Mouse (Mus musculus): ENCODE measurements around the gene Ccno. TPM values are rescaled to one million over a fixed set of nuclear protein-coding genes. Genes with fewer than 3 reads are reported as not detected.

The Ccno gene
- polyA plus RNA-seq, 1 experiment from 2014 or later = 5.3 TPM

GRCm38 (mm10) chr13:113021521-113021920, 33.9 kb downstream of the Ccno start:
- ATAC-seq (replicated peaks; ENCODE audit: low FRiP score) = no peak
- no peak overlapping the region for H3K9ac ChIP-seq (ENCODE audit: low read length)

GRCm38 (mm10) chr13:113022467-113022866, 34.9 kb downstream of the Ccno start:
- Histone ChIP-seq H3K27ac (ENCODE audit: low read depth, low read length) (no peak overlapping the region), H3K9ac (ENCODE audit: low read length) (no peak overlapping the region), H3K4me2 (ENCODE audit: low read depth, low read length, severe bottlenecking) (no peak overlapping the region), H3K27me3 (ENCODE audit: control insufficient read depth, insufficient read depth, low read length) (no peaks in the 10 kb centered on the region), H3K36me3 (ENCODE audit: control insufficient read depth, insufficient read depth, low read length) (no peaks in the 10 kb centered on the region), H3K9me3 (ENCODE audit: control insufficient read depth, low read length) (no peaks in the 10 kb centered on the region), H3K4me1 (replicated peaks; ENCODE audit: control insufficient read depth, insufficient read depth, low read length) (no peaks in the 10 kb centered on the region), H3K4me3 (ENCODE audit: low read depth, low read length) (no peak overlapping the region)
- no peak for ATAC-seq (replicated peaks; ENCODE audit: low FRiP score)
- no peak for DNase-seq (ENCODE audit: low spot score)
- WGBS = 71% methylated on average over 8 of the region's 8 CpGs

More at GRCm38 (mm10) chr13:113021521-113021920, 33.9 kb downstream of the Ccno start:
- 75% methylated on average over 2 of the region's 2 CpGs for WGBS
- no peaks in the 10 kb centered on the region for H3K27me3 ChIP-seq (ENCODE audit: control insufficient read depth, insufficient read depth, low read length)
- no peak overlapping the region for H3K4me2 ChIP-seq (ENCODE audit: low read depth, low read length, severe bottlenecking)
- no peaks in the 10 kb centered on the region for H3K4me1 ChIP-seq (replicated peaks; ENCODE audit: control insufficient read depth, insufficient read depth, low read length)
- H3K36me3 ChIP-seq (ENCODE audit: control insufficient read depth, insufficient read depth, low read length) = no peaks in the 10 kb centered on the region
- DNase-seq (ENCODE audit: low spot score) = no peak
- no peaks in the 10 kb centered on the region for H3K9me3 ChIP-seq (ENCODE audit: control insufficient read depth, low read length)
- H3K4me3 ChIP-seq (ENCODE audit: low read depth, low read length) = no peak overlapping the region
- no peak overlapping the region for H3K27ac ChIP-seq (ENCODE audit: low read depth, low read length)

GRCm38 (mm10) chr13:113023274-113024143, 35.9 kb downstream of the Ccno start:
- Histone ChIP-seq H3K27me3 (ENCODE audit: control insufficient read depth, insufficient read depth, low read length) (no peaks in the 10 kb centered on the region), H3K27ac (ENCODE audit: low read depth, low read length) (no peak overlapping the region), H3K4me1 (replicated peaks; ENCODE audit: control insufficient read depth, insufficient read depth, low read length) (no peaks in the 10 kb centered on the region), H3K4me2 (ENCODE audit: low read depth, low read length, severe bottlenecking) (no peak overlapping the region), H3K4me3 (ENCODE audit: low read depth, low read length) (no peak overlapping the region), H3K36me3 (ENCODE audit: control insufficient read depth, insufficient read depth, low read length) (no peaks in the 10 kb centered on the region), H3K9ac (ENCODE audit: low read length) (no peak overlapping the region), H3K9me3 (ENCODE audit: control insufficient read depth, low read length) (no peaks in the 10 kb centered on the region)
- ATAC-seq (replicated peaks; ENCODE audit: low FRiP score) (no peak), DNase-seq (ENCODE audit: low spot score) (no peak)
- WGBS = 86% methylated on average over 17 of the region's 17 CpGs

- Histone ChIP-seq H3K4me2 (ENCODE audit: low read depth, low read length, severe bottlenecking) (peak overlapping the region; percentile 87), H3K9me3 (ENCODE audit: control insufficient read depth, low read length) (no peaks in the 10 kb centered on the region), H3K9ac (ENCODE audit: low read length) (peak overlapping the region; percentile 64; the same call in 1 of the 2 replicates), H3K27me3 (ENCODE audit: control insufficient read depth, insufficient read depth, low read length) (peaks cover 39% of the 10 kb centered on the region), H3K4me1 (replicated peaks; ENCODE audit: control insufficient read depth, insufficient read depth, low read length) (no peaks in the 10 kb centered on the region; the same call in 1 of the 2 replicates), H3K4me3 (ENCODE audit: low read depth, low read length) (peak overlapping the region; percentile 42), H3K36me3 (ENCODE audit: control insufficient read depth, insufficient read depth, low read length) (no peaks in the 10 kb centered on the region), H3K27ac (ENCODE audit: low read depth, low read length) (no peak overlapping the region)
- DNase-seq (ENCODE audit: low spot score) (no peak), ATAC-seq (replicated peaks; ENCODE audit: low FRiP score) (peak; percentile 9)
- 1% methylated on average over 7 of the region's 7 CpGs for WGBS
Measured at GRCm38 (mm10) chr13:113031351-113031750, 43.7 kb downstream of the Ccno start.

- peak overlapping the region; percentile 64 for H3K9ac ChIP-seq (ENCODE audit: low read length)
- WGBS = under 1% methylated on average over 40 of the region's 40 CpGs
- H3K36me3 ChIP-seq (ENCODE audit: control insufficient read depth, insufficient read depth, low read length) = no peaks in the 10 kb centered on the region
- peaks cover 39% of the 10 kb centered on the region for H3K27me3 ChIP-seq (ENCODE audit: control insufficient read depth, insufficient read depth, low read length)
- peak overlapping the region; percentile 87 for H3K4me2 ChIP-seq (ENCODE audit: low read depth, low read length, severe bottlenecking)
- no peaks in the 10 kb centered on the region for H3K9me3 ChIP-seq (ENCODE audit: control insufficient read depth, low read length)
- ATAC-seq (replicated peaks; ENCODE audit: low FRiP score) (peak; percentile 65), DNase-seq (ENCODE audit: low spot score) (peak; percentile 83)
- H3K4me3 ChIP-seq (ENCODE audit: low read depth, low read length) = peak overlapping the region; percentile 42
- H3K27ac ChIP-seq (ENCODE audit: low read depth, low read length) = 0 out of 2 replicates have a peak overlapping the region, but pooled peaks have one; percentile 51
- no peaks in the 10 kb centered on the region; the same call in 1 of the 2 replicates for H3K4me1 ChIP-seq (replicated peaks; ENCODE audit: control insufficient read depth, insufficient read depth, low read length)
Measured at GRCm38 (mm10) chr13:113031792-113032571, 44.4 kb downstream of the Ccno start.

GRCm38 (mm10) chr13:113032831-113033230, 45.2 kb downstream of the Ccno start:
- no peak overlapping the region for H3K4me2 ChIP-seq (ENCODE audit: low read depth, low read length, severe bottlenecking)
- DNase-seq (ENCODE audit: low spot score) = no peak
- H3K9me3 ChIP-seq (ENCODE audit: control insufficient read depth, low read length) = no peaks in the 10 kb centered on the region

GRCm38 (mm10) chr13:113034271-113034886, 46.8 kb downstream of the Ccno start:
- no peak for ATAC-seq (replicated peaks; ENCODE audit: low FRiP score)
- H3K27me3 ChIP-seq (ENCODE audit: control insufficient read depth, insufficient read depth, low read length) = peaks cover 37% of the 10 kb centered on the region
- DNase-seq (ENCODE audit: low spot score) = no peak

More at GRCm38 (mm10) chr13:113032831-113033230, 45.2 kb downstream of the Ccno start:
- no peak for ATAC-seq (replicated peaks; ENCODE audit: low FRiP score)
- Histone ChIP-seq H3K4me3 (ENCODE audit: low read depth, low read length) (no peak overlapping the region), H3K9ac (ENCODE audit: low read length) (no peak overlapping the region), H3K36me3 (ENCODE audit: control insufficient read depth, insufficient read depth, low read length) (no peaks in the 10 kb centered on the region), H3K27ac (ENCODE audit: low read depth, low read length) (no peak overlapping the region), H3K27me3 (ENCODE audit: control insufficient read depth, insufficient read depth, low read length) (peaks cover 39% of the 10 kb centered on the region), H3K4me1 (replicated peaks; ENCODE audit: control insufficient read depth, insufficient read depth, low read length) (no peaks in the 10 kb centered on the region; the same call in 1 of the 2 replicates)

GRCm38 (mm10) chr13:113034950-113035421, 47.4 kb downstream of the Ccno start, which contains the start of gene Cdc20b:
Gene Cdc20b, plus strand, starts transcription at chr13:113035111.
- Histone ChIP-seq H3K4me3 (ENCODE audit: low read depth, low read length) (peak within 1 kb of the TSS; percentile 48), H3K9me3 (ENCODE audit: control insufficient read depth, low read length) (no peaks in the 10 kb centered on the region), H3K36me3 (ENCODE audit: control insufficient read depth, insufficient read depth, low read length) (no peaks in the 10 kb centered on the region), H3K27me3 (ENCODE audit: control insufficient read depth, insufficient read depth, low read length) (peaks cover 33% of the 10 kb centered on the region), H3K4me1 (replicated peaks; ENCODE audit: control insufficient read depth, insufficient read depth, low read length) (no peaks in the 10 kb centered on the region; the same call in 1 of the 2 replicates), H3K9ac (ENCODE audit: low read length) (peak within 1 kb of the TSS; percentile 41), H3K27ac (ENCODE audit: low read depth, low read length) (no peak within 1 kb of the TSS), H3K4me2 (ENCODE audit: low read depth, low read length, severe bottlenecking) (peak within 1 kb of the TSS; percentile 90)
- WGBS = under 1% methylated on average over 46 of the region's 46 CpGs
- ATAC-seq (replicated peaks; ENCODE audit: low FRiP score) (0 out of 2 replicates have a peak, but pooled peaks have one; percentile 23), DNase-seq (ENCODE audit: low spot score) (peak; percentile 76)

More at GRCm38 (mm10) chr13:113034271-113034886, 46.8 kb downstream of the Ccno start:
- 2% methylated on average over 11 of the region's 11 CpGs for WGBS
- H3K27ac ChIP-seq (ENCODE audit: low read depth, low read length) = no peak overlapping the region
- no peaks in the 10 kb centered on the region for H3K9me3 ChIP-seq (ENCODE audit: control insufficient read depth, low read length)
- no peaks in the 10 kb centered on the region for H3K36me3 ChIP-seq (ENCODE audit: control insufficient read depth, insufficient read depth, low read length)
- no peak overlapping the region for H3K9ac ChIP-seq (ENCODE audit: low read length)
- H3K4me3 ChIP-seq (ENCODE audit: low read depth, low read length) = peak overlapping the region; percentile 48
- H3K4me2 ChIP-seq (ENCODE audit: low read depth, low read length, severe bottlenecking) = peak overlapping the region; percentile 90
- H3K4me1 ChIP-seq (replicated peaks; ENCODE audit: control insufficient read depth, insufficient read depth, low read length) = no peaks in the 10 kb centered on the region; the same call in 1 of the 2 replicates

All from forebrain, embryonic 11.5 days (tissue).